Mouse (Mus musculus) liver, embryonic 11.5 days (tissue): Measurements from ENCODE around the gene Cfd. TPM values are rescaled to one million over a fixed set of nuclear protein-coding genes. Genes with fewer than 3 reads are reported as not detected.
A peak's percentile ranks its signal among the peaks of the same experiment; 100 is the strongest.

Experiments used
- ATAC-seq: fragments of 200-750 bp; cut with Nextera tagmentation; replicated peaks from 2 replicates; pipeline ENCODE4 v1.8.0; 2017; ENCODE audit warnings: moderate number of reproducible peaks, mild to moderate bottlenecking, moderate TSS enrichment, moderate library complexity; ENCODE audit not compliant: low FRiP score
- DNase-seq: peaks from one replicate; pipeline ENCODE4 v3.0.0-alpha.2; 2017; ENCODE audit warnings: low spot score
- H3K27ac ChIP-seq: fragments of 300-500 bp; sonication (generic); 2 replicates; pipeline ENCODE4 v1.5.1; 2014; ENCODE audit warnings: mild to moderate bottlenecking, low read depth, low read length, control low read depth
- H3K27me3 ChIP-seq: fragments of 300-500 bp; sonication (generic); replicated peaks from 2 replicates; pipeline ENCODE4 v1.6.1; 2014; ENCODE audit warnings: low read length, mixed read lengths; ENCODE audit not compliant: control insufficient read depth, insufficient read depth
- H3K36me3 ChIP-seq: fragments of 300-500 bp; sonication (generic); 2 replicates; pipeline ENCODE4 v1.6.1; 2014; ENCODE audit warnings: mild to moderate bottlenecking, low read length, moderate library complexity, mixed read lengths; ENCODE audit not compliant: control insufficient read depth, insufficient read depth
- H3K4me1 ChIP-seq: fragments of 300-500 bp; sonication (generic); replicated peaks from 2 replicates; pipeline ENCODE4 v1.6.1; 2014; ENCODE audit warnings: low read length, mixed read lengths; ENCODE audit not compliant: control insufficient read depth, insufficient read depth
- H3K4me2 ChIP-seq: fragments of 300-500 bp; sonication (generic); 2 replicates; pipeline ENCODE4 v1.6.1; 2014; ENCODE audit warnings: mild to moderate bottlenecking, control low read depth, moderate library complexity
- H3K4me3 ChIP-seq: fragments of 300-500 bp; sonication (generic); 2 replicates; pipeline ENCODE4 v1.5.1; 2014; ENCODE audit warnings: low read depth, low read length, control low read depth
- H3K9ac ChIP-seq: fragments of 300-500 bp; sonication (generic); 2 replicates; pipeline ENCODE4 v1.6.1; 2014; ENCODE audit warnings: low read depth, low read length, control low read depth
- H3K9me3 ChIP-seq: fragments of 300-500 bp; sonication (generic); 2 replicates; pipeline ENCODE4 v1.6.1; 2016; ENCODE audit warnings: low read length, inconsistent platforms, mixed read lengths; ENCODE audit not compliant: control insufficient read depth
- WGBS: fragments of 180-500 bp; shearing (Covaris S2); extraction: QIAGEN DNeasy Blood & Tissue Kit; methylation state at CpG from one replicate; pipeline ENCODE4 v1.1.7; 2014; 5-methylcytosine and 5-hydroxymethylcytosine counted together
- polyA plus RNA-seq: library from polyadenylated mRNA; unstranded; fragments of >200 nt; fragmentation: Nextera tagmentation; extraction: Ambion mirVana; gene quantifications from 2 replicates; pipeline ENCODE4 v1.2.1, GENCODE M21; 2014

Gene Cfd
- polyA plus RNA-seq, 1 experiment from 2014 or later, result not detected

DNA sequence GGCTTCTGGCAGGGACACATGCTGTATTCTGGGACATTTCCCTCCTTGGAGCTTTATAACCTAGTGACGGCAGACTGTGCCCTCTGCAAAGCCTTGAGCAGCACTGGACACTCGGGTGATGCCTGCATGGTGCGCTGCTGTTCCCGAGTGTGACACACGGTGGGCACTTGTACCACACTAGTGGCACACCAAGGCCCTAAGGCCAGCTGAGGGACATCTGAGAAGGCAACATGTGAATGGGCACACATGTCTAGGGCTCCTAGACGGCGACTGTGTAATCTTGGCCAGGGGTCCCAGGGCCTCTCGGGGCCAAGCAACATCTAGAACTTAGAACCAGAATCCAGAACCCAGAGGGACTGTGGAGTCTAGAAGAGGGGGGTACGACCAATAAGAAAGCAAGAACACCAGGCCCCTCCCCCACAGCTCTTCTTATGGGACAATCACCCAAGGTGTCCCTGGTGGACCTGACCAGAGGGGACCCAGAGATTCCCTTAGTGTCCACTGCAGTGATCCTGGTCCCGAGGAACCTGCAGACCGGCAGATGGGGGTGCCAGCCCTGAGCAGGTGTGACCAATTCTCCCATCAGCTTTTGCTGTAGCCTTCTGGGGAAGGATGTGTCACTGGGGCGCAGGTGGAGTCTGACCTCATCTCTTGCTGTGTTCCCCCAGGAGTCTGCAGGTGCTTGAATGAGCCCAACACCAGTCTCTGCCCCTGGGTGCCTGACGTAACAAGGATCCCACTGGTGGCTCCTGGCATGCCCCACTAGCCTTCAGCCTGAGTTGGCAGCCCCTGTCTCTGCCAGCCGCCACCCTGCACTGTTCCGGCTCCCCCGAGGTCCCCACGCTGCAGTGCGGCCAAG is 39.5 kb downstream of the Cfd start:
- Histone ChIP-seq H3K9ac (no peak overlapping the region), H3K9me3 (no peaks in the 10 kb centered on the region), H3K27ac (peak overlapping the region; percentile 97), H3K36me3 (peaks cover 17% of the 10 kb centered on the region), H3K4me1 (peaks cover 57% of the 10 kb centered on the region), H3K4me3 (peak overlapping the region; percentile 6; the same call in 1 of the 2 replicates), H3K4me2 (peak overlapping the region; percentile 98), H3K27me3 (no peaks in the 10 kb centered on the region)
- WGBS, result 87% methylated on average over 18 of the region's 18 CpGs
- DNase-seq (no peak), ATAC-seq (no peak)

DNA sequence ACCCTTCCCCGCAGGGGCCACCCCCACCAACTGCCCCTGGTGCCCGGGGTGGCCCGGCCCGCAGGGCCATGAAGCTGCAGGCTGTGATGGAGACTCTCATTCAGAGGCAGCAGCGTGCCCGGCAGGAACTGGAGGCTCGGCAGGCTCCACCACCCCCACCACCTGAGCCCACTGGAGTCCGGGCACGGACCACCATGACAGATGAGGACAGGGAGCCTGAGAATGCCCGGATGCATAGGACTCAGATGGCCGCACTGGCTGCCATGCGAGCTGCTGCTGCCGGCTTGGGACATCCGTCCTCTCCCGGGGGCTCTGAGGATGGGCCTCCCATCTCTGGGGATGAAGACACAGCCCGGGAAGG is 40.2 kb downstream of the Cfd start:
- H3K4me3 ChIP-seq, result 0 out of 2 replicates have a peak overlapping the region, but pooled peaks have one; percentile 5
- peaks cover 60% of the 10 kb centered on the region for H3K4me1 ChIP-seq
- peaks cover 20% of the 10 kb centered on the region for H3K36me3 ChIP-seq
- WGBS, result 90% methylated on average over 16 of the region's 16 CpGs
- H3K9me3 ChIP-seq, result no peaks in the 10 kb centered on the region
- no peak overlapping the region for H3K27ac ChIP-seq
- H3K4me2 ChIP-seq, result no peak overlapping the region
- H3K9ac ChIP-seq, result no peak overlapping the region
- no peaks in the 10 kb centered on the region for H3K27me3 ChIP-seq
- ATAC-seq (no peak), DNase-seq (no peak)

GRCm38 (mm10) chr10:79931797-79932196 is 41.1 kb downstream of the Cfd start:
- Histone ChIP-seq H3K9ac (no peak overlapping the region), H3K4me1 (peaks cover 59% of the 10 kb centered on the region), H3K4me3 (no peak overlapping the region), H3K36me3 (peaks cover 23% of the 10 kb centered on the region), H3K4me2 (peak overlapping the region; percentile 25; the same call in 1 of the 2 replicates), H3K27ac (0 out of 2 replicates have a peak overlapping the region, but pooled peaks have one; percentile 11), H3K9me3 (no peaks in the 10 kb centered on the region), H3K27me3 (no peaks in the 10 kb centered on the region)
- DNase-seq (no peak), ATAC-seq (no peak)
- 76% methylated on average over 9 of the region's 9 CpGs for WGBS

GRCm38 (mm10) chr10:79932736-79933135 is 42.1 kb downstream of the Cfd start:
- Histone ChIP-seq H3K4me1 (peaks cover 67% of the 10 kb centered on the region), H3K36me3 (peaks cover 23% of the 10 kb centered on the region), H3K9ac (peak overlapping the region; percentile 35; the same call in 1 of the 2 replicates), H3K27ac (0 out of 2 replicates have a peak overlapping the region, but pooled peaks have one; percentile 39), H3K4me2 (peak overlapping the region; percentile 31), H3K27me3 (no peaks in the 10 kb centered on the region), H3K4me3 (no peak overlapping the region), H3K9me3 (no peaks in the 10 kb centered on the region)
- DNase-seq, result no peak
- WGBS, result 50% methylated on average over 8 of the region's 8 CpGs
- no peak for ATAC-seq

DNA sequence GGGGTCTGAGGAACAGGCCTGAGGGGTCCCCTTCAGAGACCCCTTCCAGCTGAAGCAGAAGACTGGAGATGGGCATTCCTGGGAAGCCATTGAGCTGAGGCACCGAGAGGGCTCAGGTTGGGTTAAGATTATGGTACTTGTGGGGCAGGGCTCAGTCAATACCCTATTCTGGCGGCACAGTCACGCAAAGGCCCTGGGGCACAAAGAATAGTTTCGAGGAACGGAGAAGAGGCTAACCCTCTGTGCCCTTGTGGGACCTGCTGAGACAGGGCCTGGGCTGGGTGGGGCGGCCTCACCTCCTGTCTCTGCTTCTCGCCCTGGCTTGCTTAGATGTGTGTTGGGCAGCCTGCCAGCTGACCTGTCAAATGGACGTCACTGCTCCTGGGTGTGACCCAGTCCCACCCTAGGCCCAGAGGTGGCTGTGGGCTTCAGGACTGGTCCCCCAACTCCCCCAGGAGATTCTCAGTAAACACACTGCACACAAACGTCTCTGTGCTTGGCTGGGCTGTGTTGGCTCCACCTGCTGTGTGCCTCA is 42.6 kb downstream of the Cfd start:
- peaks cover 72% of the 10 kb centered on the region for H3K4me1 ChIP-seq
- H3K4me3 ChIP-seq, result no peak overlapping the region
- DNase-seq, result no peak
- H3K9me3 ChIP-seq, result no peaks in the 10 kb centered on the region
- 0 out of 2 replicates have a peak overlapping the region, but pooled peaks have one; percentile 39 for H3K27ac ChIP-seq
- 69% methylated on average over 9 of the region's 9 CpGs for WGBS
- peaks cover 23% of the 10 kb centered on the region for H3K36me3 ChIP-seq
- H3K9ac ChIP-seq, result 0 out of 2 replicates have a peak overlapping the region, but pooled peaks have one; percentile 5
- ATAC-seq, result no peak
- H3K4me2 ChIP-seq, result no peak overlapping the region
- H3K27me3 ChIP-seq, result no peaks in the 10 kb centered on the region

- H3K27me3 ChIP-seq, result no peaks in the 10 kb centered on the region
- no peak for ATAC-seq
- no peak overlapping the region for H3K4me2 ChIP-seq
- H3K9me3 ChIP-seq, result no peaks in the 10 kb centered on the region
- H3K36me3 ChIP-seq, result peaks cover 25% of the 10 kb centered on the region
- peaks cover 77% of the 10 kb centered on the region for H3K4me1 ChIP-seq
- no peak for DNase-seq
- H3K9ac ChIP-seq, result no peak overlapping the region
- no peak overlapping the region for H3K27ac ChIP-seq
- H3K4me3 ChIP-seq, result no peak overlapping the region
- WGBS, result 79% methylated on average over 6 of the region's 6 CpGs
Measured at GRCm38 (mm10) chr10:79933861-79934260, 43.2 kb downstream of the Cfd start.

DNA sequence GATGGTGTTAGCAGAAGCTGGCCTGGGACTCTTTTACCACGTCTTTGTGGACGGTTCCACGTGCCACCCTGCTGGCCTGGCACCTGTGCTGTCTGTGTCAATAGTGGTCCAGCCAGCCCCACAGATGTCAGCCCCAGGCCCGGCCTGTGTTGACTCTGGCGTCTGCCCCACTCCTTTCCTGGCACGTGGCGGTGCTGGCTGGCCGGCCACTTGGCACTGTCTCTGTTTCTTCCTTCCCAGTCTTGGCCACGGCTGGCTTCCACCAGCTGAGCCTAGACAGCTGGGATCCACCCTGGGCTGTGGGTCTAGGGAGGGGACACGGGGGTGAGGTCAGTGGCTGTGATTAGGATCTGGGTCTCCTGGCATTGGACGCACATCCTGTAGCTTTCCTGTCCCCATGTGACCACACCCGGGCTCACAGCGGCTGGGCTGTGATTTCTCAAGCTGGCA is 43.6 kb downstream of the Cfd start:
- H3K4me2 ChIP-seq, result no peak overlapping the region
- 74% methylated on average over 13 of the region's 13 CpGs for WGBS
- no peak overlapping the region for H3K4me3 ChIP-seq
- peaks cover 76% of the 10 kb centered on the region for H3K4me1 ChIP-seq
- H3K27me3 ChIP-seq, result no peaks in the 10 kb centered on the region
- H3K9ac ChIP-seq, result no peak overlapping the region
- H3K27ac ChIP-seq, result no peak overlapping the region
- H3K9me3 ChIP-seq, result no peaks in the 10 kb centered on the region
- H3K36me3 ChIP-seq, result peaks cover 25% of the 10 kb centered on the region
- no peak for ATAC-seq
- DNase-seq, result no peak

DNA sequence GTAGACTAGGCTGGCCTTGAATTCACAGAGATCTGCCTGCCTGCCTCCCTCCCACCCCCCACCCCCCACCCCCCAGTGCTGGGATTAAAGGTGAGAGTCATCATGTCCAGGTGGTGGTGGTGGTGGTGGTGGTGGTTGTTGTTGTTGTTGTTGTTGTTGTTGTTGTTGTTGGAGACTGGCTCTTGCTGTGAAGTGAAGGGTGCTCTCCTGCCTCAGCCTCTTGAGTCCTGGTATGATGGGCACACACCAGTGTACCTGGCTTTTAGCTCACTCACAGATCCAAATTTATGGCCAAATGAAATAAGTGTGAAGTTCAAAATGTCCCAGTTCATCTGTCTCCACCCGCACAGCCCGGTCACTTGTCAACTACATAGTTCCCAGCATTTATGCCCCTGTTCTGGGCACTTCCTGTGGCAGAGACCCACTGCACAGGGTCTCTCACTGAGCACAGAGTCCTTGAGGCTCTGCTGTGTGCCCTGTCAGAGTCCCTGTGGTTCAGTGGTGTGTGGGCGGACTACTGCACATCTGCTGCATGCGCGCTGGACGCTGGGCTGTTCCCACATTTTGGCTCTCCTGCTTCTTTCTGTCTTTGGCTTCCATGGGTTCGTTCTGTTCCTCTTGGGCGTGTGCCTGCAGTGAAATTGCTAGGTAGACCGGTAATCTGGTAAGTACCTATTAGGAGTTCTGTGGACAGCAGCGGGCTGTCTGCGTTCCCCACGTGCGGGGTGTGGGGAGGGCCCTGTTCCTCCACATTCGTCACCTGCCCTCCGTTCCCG is 44.3 kb downstream of the Cfd start:
- Histone ChIP-seq H3K4me3 (no peak overlapping the region), H3K4me2 (no peak overlapping the region), H3K9ac (no peak overlapping the region), H3K27ac (peak overlapping the region; percentile 21; the same call in 1 of the 2 replicates), H3K9me3 (no peaks in the 10 kb centered on the region), H3K4me1 (peaks cover 76% of the 10 kb centered on the region), H3K27me3 (no peaks in the 10 kb centered on the region), H3K36me3 (peaks cover 25% of the 10 kb centered on the region)
- DNase-seq (no peak), ATAC-seq (no peak)
- 90% methylated on average over 16 of the region's 16 CpGs for WGBS
